Mouse (Mus musculus) embryonic stem cell, embryonic (primary cell): ENCODE measurements around the gene Arid1b.

Experiments used
- CTCF ChIA-PET, 4 experiments: fragments of 300-600 bp in 2 of 4; fragments of 350-600 bp in 2 of 4; sonication (Branson Sonifier 250); formaldehyde crosslinking; loops; one replicate each; lab custom pipeline; 2022; ENCODE audit warnings: inconsistent platforms in 2 of 4; lab: Charles Lee
- POLR2A ChIA-PET, 4 experiments: fragments of 300-600 bp in 2 of 4; fragments of 350-600 bp in 2 of 4; sonication (Branson Sonifier 250); formaldehyde crosslinking; loops; one replicate each; lab custom pipeline; 2022; ENCODE audit warnings: antibody characterized with exemption in 4 of 4, inconsistent platforms in 1 of 4; lab: Charles Lee

The Arid1b gene

GRCm38 (mm10) chr17:5295948-5296262 lies 301.8 kb downstream of the Arid1b start:
- POLR2A ChIA-PET, result interaction anchor here (0.5 to 3.9 kb wide), 30 partner anchors 9 to 710 kb away, joined by 3 to 32 read pairs (median 4); partner anchors contain the start of genes Arid1b (in 1 of the 4) and Tmem242 (in 1 of the 4)
- CTCF ChIA-PET, result interaction anchor here in 3 of 4 experiments (0.7 to 2.1 kb wide), 7 partner anchors 10 to 134 kb away, joined by 3 to 6 read pairs (median 3); no protein-coding TSS in a partner anchor

GRCm38 (mm10) chr17:5297491-5297890 lies 303.4 kb downstream of the Arid1b start:
- CTCF ChIA-PET, result no interaction called here
- POLR2A ChIA-PET, result interaction anchor here in 2 of 4 experiments (1.0 to 3.9 kb wide), 7 partner anchors 10 to 143 kb away, joined by 3 to 32 read pairs (median 8); partner anchors contain the start of gene Tmem242 (in 1 of the 2)

GRCm38 (mm10) chr17:5297984-5298383 lies 303.9 kb downstream of the Arid1b start:
- ChIA-PET CTCF (interaction anchor here in 2 of 4 experiments (1.1 kb wide), 2 partner anchors 12 to 46 kb away, joined by 3 read pairs; no protein-coding TSS in a partner anchor), POLR2A (interaction anchor here in 2 of 4 experiments (0.8 to 3.9 kb wide), 8 partner anchors 9 to 48 kb away, joined by 3 to 32 read pairs (median 4); no protein-coding TSS in a partner anchor)

- ChIA-PET POLR2A (interaction anchor here in 3 of 4 experiments (0.7 to 2.3 kb wide), 6 partner anchors 10 to 29 kb away, joined by 3 to 8 read pairs (median 4); no protein-coding TSS in a partner anchor), CTCF (interaction anchor here in 3 of 4 experiments (0.6 to 1.1 kb wide), 3 partner anchors 13 to 419 kb away, joined by 3 to 6 read pairs (median 3); no protein-coding TSS in a partner anchor)
Measured at GRCm38 (mm10) chr17:5298891-5299559, 304.9 kb downstream of the Arid1b start.

- POLR2A ChIA-PET, result interaction anchor here in 3 of 4 experiments (0.6 to 7.3 kb wide), 28 partner anchors 9 to 805 kb away, joined by 3 to 55 read pairs (median 4); no protein-coding TSS in a partner anchor
- CTCF ChIA-PET, result interaction anchor here in 3 of 4 experiments (0.6 to 1.9 kb wide), 4 partner anchors 10 to 51 kb away, joined by 3 to 6 read pairs (median 3); no protein-coding TSS in a partner anchor
Measured at GRCm38 (mm10) chr17:5302971-5303746, 309.0 kb downstream of the Arid1b start.

- CTCF ChIA-PET, result interaction anchor here in 1 of 4 experiments (0.6 kb wide), 1 partner anchor 300 kb away, joined by 5 read pairs; no protein-coding TSS in a partner anchor
- POLR2A ChIA-PET, result interaction anchor here (0.5 to 7.3 kb wide), 12 partner anchors 10 to 166 kb away, joined by 3 to 55 read pairs (median 3); no protein-coding TSS in a partner anchor
Measured at GRCm38 (mm10) chr17:5305783-5306477, 311.8 kb downstream of the Arid1b start.

GRCm38 (mm10) chr17:5309930-5310329 lies 315.8 kb downstream of the Arid1b start:
- POLR2A ChIA-PET, result interaction anchor here in 3 of 4 experiments (0.6 to 2.6 kb wide), 5 partner anchors 11 to 314 kb away, joined by 3 to 8 read pairs (median 3); no protein-coding TSS in a partner anchor
- CTCF ChIA-PET, result interaction anchor here in 2 of 4 experiments (0.6 to 1.2 kb wide), 3 partner anchors 9 to 471 kb away, joined by 3 to 4 read pairs (median 4); no protein-coding TSS in a partner anchor

- ChIA-PET CTCF (interaction anchor here in 1 of 4 experiments (1.2 kb wide), 1 partner anchor 8 kb away, joined by 4 read pairs; no protein-coding TSS in a partner anchor), POLR2A (interaction anchor here in 2 of 4 experiments (0.9 to 1.4 kb wide), 4 partner anchors 10 to 180 kb away, joined by 3 read pairs; no protein-coding TSS in a partner anchor)
Measured at GRCm38 (mm10) chr17:5310425-5310888, 316.3 kb downstream of the Arid1b start.

- POLR2A ChIA-PET, result interaction anchor here in 2 of 4 experiments (0.9 to 1.4 kb wide), 3 partner anchors 10 to 58 kb away, joined by 3 read pairs; no protein-coding TSS in a partner anchor
- CTCF ChIA-PET, result interaction anchor here in 1 of 4 experiments (0.5 kb wide), 1 partner anchor 425 kb away, joined by 3 read pairs; no protein-coding TSS in a partner anchor
Measured at GRCm38 (mm10) chr17:5311062-5311461, 316.9 kb downstream of the Arid1b start.

- CTCF ChIA-PET, result interaction anchor here in 1 of 4 experiments (1.8 kb wide), 1 partner anchor 9 kb away, joined by 6 read pairs; no protein-coding TSS in a partner anchor
- POLR2A ChIA-PET, result no interaction called here
Measured at GRCm38 (mm10) chr17:5312307-5312706, 318.2 kb downstream of the Arid1b start.

- ChIA-PET POLR2A (interaction anchor here in 3 of 4 experiments (0.6 to 1.5 kb wide), 4 partner anchors 17 to 1430 kb away, joined by 3 to 5 read pairs (median 4); no protein-coding TSS in a partner anchor), CTCF (interaction anchor here in 2 of 4 experiments (0.9 to 3.5 kb wide), 5 partner anchors 11 to 114 kb away, joined by 3 to 19 read pairs (median 3); no protein-coding TSS in a partner anchor)
Measured at GRCm38 (mm10) chr17:5314735-5315134, 320.6 kb downstream of the Arid1b start.

- CTCF ChIA-PET, result interaction anchor here in 3 of 4 experiments (0.6 to 3.5 kb wide), 7 partner anchors 47 to 259 kb away, joined by 3 to 19 read pairs (median 3); no protein-coding TSS in a partner anchor
- POLR2A ChIA-PET, result no interaction called here
Measured at GRCm38 (mm10) chr17:5316489-5316888, 322.4 kb downstream of the Arid1b start.

- ChIA-PET CTCF (interaction anchor here in 3 of 4 experiments (0.6 to 1.4 kb wide), 4 partner anchors 10 to 78 kb away, joined by 3 read pairs; no protein-coding TSS in a partner anchor), POLR2A (interaction anchor here in 2 of 4 experiments (0.5 to 1.6 kb wide), 3 partner anchors 11 to 17 kb away, joined by 3 to 5 read pairs (median 4); no protein-coding TSS in a partner anchor)
Measured at GRCm38 (mm10) chr17:5321589-5322225, 327.6 kb downstream of the Arid1b start.

GRCm38 (mm10) chr17:5322594-5322993 lies 328.5 kb downstream of the Arid1b start:
- CTCF ChIA-PET, result interaction anchor here in 1 of 4 experiments (1.5 kb wide), 1 partner anchor 80 kb away, joined by 4 read pairs; no protein-coding TSS in a partner anchor
- POLR2A ChIA-PET, result interaction anchor here in 1 of 4 experiments (2.1 kb wide), 1 partner anchor 14 kb away, joined by 8 read pairs; no protein-coding TSS in a partner anchor

- ChIA-PET CTCF (interaction anchor here in 2 of 4 experiments (0.6 to 1.5 kb wide), 2 partner anchors 65 to 79 kb away, joined by 3 to 4 read pairs; no protein-coding TSS in a partner anchor), POLR2A (interaction anchor here in 3 of 4 experiments (0.6 to 2.1 kb wide), 8 partner anchors 15 to 654 kb away, joined by 3 to 8 read pairs (median 4); no protein-coding TSS in a partner anchor)
Measured at GRCm38 (mm10) chr17:5323746-5324145, 329.6 kb downstream of the Arid1b start.
